Mouse (Mus musculus) mouse trophoblast stem cell (cell line): ENCODE data around the gene Usp53.

Source experiments
- in situ Hi-C, 2 experiments: fragments of 300-500 bp; cut with MseI, MboI; formaldehyde crosslinking; loops; 2 replicates in 1 of 2; 3 replicates in 1 of 2; pipeline ENCODE4 v1.15.1; 2025

The Usp53 gene

DNA sequence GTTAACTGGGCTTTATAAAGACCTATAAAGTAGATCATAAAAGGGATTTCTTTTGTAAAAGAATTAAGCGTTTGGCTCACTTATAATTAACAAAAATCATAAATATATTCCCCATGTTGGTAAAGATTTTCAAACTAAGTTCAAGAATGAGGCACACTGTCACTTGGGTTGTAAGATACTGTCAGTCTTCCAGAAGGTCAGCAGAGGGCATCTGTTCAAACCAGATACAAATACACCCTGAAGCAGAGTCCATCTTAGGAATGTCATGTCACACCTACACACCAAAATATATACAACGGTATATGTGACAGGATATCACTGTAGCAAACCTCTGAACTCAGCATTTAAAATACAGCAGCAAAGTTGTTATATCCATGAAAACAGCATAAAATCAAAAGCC, 34.2 kb downstream of the Usp53 start:
- in situ Hi-C loops, result loop anchor here in 1 of 2 experiments (25.0 kb wide), 1 partner anchor 362 kb away; no protein-coding TSS in a partner anchor

- in situ Hi-C loops, result loop anchor here in 1 of 2 experiments (10.0 to 25.0 kb wide), 2 partner anchors 161 to 369 kb away; no protein-coding TSS in a partner anchor
Measured at GRCm38 (mm10) chr3:122943387-122943890, 40.9 kb downstream of the Usp53 start.

GRCm38 (mm10) chr3:122939215-122939614, 45.1 kb downstream of the Usp53 start:
- in situ Hi-C loops, result loop anchor here in 1 of 2 experiments (25.0 kb wide), 1 partner anchor 373 kb away; no protein-coding TSS in a partner anchor

DNA sequence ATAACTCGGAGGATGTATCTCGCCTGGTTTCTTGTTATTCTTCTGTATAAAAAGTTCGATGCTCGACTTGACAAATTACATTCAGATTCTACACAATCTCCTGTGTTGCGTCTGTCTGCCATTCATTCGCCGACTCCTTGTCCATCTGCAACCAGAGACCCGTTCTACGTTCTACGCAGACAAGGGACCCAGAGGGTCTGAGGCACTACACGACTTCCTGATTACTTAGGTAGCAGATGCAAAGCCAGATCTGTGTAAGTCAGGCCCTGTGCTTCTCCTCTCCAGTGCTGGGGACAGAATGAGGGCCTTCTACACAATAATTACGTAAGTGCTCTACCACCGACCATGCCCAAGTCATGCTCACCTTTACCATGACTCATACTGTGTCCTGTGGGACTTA, 47.1 kb downstream of the Usp53 start:
- in situ Hi-C loops, result loop anchor here in 1 of 2 experiments (25.0 kb wide), 1 partner anchor 375 kb away; no protein-coding TSS in a partner anchor

GRCm38 (mm10) chr3:122932466-122932865, 51.8 kb downstream of the Usp53 start:
- in situ Hi-C loops, result loop anchor here in 1 of 2 experiments (25.0 kb wide), 1 partner anchor 380 kb away; no protein-coding TSS in a partner anchor

DNA sequence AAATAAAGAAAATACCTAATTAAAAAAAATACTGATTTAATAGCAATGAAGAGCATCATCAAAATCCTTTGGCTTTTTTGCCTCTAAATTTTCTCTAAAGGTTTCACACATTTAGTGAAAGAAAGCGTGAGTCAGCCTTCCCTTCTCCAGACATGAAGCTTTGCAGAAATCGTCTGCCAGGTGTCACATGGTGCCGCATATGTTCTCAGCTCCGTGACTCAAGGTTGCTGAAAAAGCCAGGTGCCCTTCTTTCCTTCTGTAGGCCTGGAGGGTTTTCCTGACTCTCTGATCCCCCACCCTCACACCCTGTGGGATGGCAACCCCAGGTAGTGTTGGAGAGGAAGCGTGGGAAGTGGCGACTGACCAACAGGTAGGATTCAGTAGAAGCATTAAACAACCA, 54.6 kb downstream of the Usp53 start:
- in situ Hi-C loops, result loop anchor here in 1 of 2 experiments (25.0 kb wide), 1 partner anchor 383 kb away; no protein-coding TSS in a partner anchor

DNA sequence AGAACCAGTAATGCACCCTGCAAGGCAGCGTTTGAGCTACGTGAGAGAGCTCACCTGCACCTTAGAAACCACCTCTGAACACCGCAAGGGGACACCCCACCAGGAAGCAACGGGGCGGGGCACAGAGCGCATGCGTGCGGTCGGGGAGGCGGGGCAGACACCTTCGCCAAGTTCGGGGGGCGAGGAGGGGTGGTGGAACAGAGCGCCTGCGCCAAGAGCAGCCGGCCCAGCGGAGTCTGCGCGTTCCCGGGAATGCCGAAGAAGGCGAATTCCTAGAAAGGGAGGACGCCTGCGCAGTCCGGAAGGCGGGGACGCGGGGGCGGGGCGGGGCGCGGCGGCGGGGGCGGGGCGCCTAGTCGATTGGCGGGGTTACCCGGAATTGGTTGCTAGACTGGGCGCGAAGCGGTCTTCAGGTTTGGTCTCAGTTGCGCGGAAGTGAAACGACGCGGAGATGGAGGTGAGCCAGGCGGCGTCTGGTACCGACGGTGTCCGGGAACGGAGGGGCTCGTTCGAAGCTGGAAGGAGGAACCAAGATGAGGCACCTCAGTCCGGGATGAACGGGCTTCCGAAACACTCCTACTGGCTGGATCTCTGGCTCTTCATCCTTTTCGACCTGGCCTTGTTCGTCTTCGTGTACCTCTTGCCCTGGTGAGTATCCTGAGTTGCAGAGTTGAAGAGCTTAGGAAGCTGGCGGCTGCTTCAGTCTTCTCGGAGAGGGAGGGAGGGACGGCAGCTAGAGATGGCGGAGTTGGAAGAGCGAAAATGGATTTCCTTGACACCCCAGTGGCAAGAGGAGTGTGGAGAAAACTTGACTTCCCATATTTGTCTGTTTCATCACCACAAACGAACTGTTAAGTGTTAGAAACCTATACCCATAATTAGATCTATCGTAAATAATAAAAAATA, 60.0 kb downstream of the Usp53 start, which contains the start of gene 1810037I17Rik:
Gene 1810037I17Rik (plus strand): TSS at position 195 of the 906 bp plus-strand sequence.
- in situ Hi-C loops, result no loop called here

GRCm38 (mm10) chr3:122923147-122923546, 61.2 kb downstream of the Usp53 start:
- in situ Hi-C loops, result no loop called here

- in situ Hi-C loops, result no loop called here
Measured at GRCm38 (mm10) chr3:122921676-122922527, 62.4 kb downstream of the Usp53 start.

DNA sequence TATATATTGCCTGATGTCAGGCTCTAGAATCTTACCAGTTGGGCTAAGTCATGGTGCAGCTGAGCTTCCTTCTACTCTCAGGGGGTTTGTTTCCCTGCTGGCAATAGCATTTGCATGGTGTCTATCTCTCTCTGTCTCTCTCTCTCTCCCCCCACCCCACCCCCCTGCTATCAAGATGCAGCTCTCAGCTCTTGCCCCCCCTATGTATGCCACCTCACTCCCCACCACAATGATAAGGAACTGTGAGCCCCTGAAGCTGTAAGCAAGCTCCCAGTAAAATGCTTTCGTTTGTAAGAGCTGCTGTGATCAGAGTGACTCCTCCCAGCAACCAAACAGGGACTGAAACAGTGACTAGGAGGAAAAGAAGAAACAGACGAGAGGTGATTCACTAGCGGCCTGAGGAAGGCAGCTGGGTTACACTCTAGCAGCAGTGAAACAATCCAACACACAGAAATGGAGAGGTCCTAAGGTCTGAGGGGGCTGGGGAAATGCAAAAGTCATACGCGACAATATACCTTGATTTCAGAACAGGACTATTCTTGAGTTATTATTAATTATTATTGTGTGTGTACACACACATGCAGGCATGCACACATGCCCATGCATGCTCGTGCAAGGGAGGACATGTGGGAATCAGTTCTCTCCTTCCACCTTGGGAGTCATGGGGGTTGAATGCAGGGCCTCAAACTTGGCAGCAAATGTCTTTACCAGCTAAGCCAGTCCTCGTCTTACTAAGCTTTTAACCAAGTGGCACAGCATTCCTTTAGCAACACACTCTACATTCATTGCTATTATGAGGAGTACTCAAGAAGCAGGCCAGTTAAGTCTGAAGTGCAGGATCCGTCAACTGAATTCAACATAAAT, 63.5 kb downstream of the Usp53 start:
- in situ Hi-C loops, result no loop called here

- in situ Hi-C loops, result no loop called here
Measured at GRCm38 (mm10) chr3:122919260-122919659, 65.0 kb downstream of the Usp53 start, which contains the start of gene Gm10959. Gm10959 (minus strand) TSS chr3:122919360.

GRCm38 (mm10) chr3:122918672-122919071, 65.6 kb downstream of the Usp53 start:
- in situ Hi-C loops, result no loop called here

GRCm38 (mm10) chr3:122916191-122916680, 68.1 kb downstream of the Usp53 start:
- in situ Hi-C loops, result no loop called here

GRCm38 (mm10) chr3:122915493-122915892, 68.8 kb downstream of the Usp53 start:
- in situ Hi-C loops, result no loop called here

DNA sequence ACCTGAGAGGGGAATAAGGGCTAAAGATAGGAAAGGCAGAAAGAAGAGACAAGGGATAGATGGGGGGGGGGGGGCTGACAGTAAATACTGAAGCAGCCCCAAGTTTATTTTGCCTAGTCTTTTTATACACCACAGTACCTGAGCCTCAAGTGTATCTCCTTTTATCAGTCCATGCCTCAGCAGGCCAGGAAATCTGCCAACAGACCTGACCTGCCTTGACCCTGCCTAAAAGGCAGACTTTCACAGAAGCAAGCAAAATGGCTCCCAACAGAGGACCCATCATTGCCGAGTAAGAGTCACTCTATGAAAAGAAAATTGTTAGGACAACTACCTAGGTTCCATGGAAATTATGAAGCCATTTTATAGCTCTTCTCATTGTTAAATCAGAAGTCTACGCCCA, 76.5 kb downstream of the Usp53 start:
- in situ Hi-C loops, result loop anchor here in 1 of 2 experiments (10.0 kb wide), 1 partner anchor 173 kb away; no protein-coding TSS in a partner anchor

DNA sequence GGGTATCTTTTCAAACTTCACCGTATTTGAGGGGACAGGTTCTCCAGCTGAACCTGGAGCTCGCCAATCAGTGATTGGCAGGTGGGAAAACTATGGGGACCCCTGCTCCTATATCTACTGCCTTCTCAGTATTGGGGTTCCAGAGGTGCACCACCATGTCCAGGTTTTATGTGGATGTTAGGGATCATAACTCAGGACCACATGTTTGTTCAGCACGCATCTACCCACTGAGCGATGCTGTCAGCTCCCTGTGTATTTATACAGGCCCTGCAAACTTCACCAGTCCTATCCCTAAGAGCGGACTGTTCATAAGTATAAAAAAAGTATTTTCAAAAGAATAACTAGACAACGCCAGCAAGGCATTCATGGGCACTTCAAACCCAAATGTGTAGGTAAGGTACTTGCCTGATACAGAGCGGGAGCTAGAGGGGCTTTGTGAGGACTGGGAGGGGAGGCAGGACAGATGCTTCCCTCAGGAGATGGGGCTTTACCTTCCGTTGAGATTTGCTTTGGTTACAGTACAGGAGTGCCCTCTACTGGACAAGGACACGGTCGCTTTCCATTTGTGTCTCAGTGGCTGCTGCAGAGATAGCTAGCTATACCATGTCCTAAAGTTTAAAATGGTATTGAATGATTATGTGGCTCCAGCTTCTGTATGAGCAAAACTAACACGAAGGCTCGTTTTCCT, 80.4 kb downstream of the Usp53 start:
- in situ Hi-C loops, result loop anchor here (5.0 to 10.0 kb wide), 2 partner anchors 169 to 252 kb away; no protein-coding TSS in a partner anchor

GRCm38 (mm10) chr3:122898254-122898653, 86.1 kb downstream of the Usp53 start:
- in situ Hi-C loops, result no loop called here

GRCm38 (mm10) chr3:122895189-122895731, 89.0 kb downstream of the Usp53 start:
- in situ Hi-C loops, result no loop called here

DNA sequence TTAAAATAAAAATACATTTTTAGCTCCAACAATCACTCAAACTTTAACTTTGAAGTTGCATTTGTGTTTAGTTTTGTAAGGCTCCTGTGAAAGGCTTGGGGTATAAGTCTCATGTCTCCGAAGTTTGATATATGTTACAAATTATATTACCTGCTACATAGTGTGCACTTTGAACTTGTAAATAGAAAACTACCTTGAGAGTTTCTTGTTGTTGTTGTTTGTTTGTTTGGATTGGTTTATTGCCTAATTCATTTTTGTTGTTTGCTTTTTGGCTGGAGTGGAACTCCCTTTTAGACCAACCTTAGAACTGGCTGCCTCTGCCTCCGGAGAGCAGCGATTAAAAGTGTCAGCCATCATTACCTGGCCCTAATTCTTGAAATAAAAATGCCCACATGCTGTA, 89.5 kb downstream of the Usp53 start, which contains the start of gene Fabp2:
Gene Fabp2 (plus strand): TSS at position 301 of the 400 bp plus-strand sequence.
- in situ Hi-C loops, result no loop called here
